Mouse (Mus musculus) 3134 (cell line): ENCODE results near the gene Pacsin2.
A peak's percentile ranks its signal among the peaks of the same experiment; 100 is the strongest.
"Not testable (repeated sequence)": the region's sequence is repeated elsewhere in the genome, so short reads cannot be mapped to it uniquely, and the experiment has no call there.

Experiments used
- DNase-seq: peaks from one replicate; pipeline ENCODE4 v3.0.0-alpha.2; 2011; ENCODE audit warnings: low spot score; ENCODE audit not compliant: insufficient read length; ENCODE audit errors: extremely low read depth

Pacsin2 gene

GRCm38 (mm10) chr15:83481236-83481780 is 16.9 kb upstream of the Pacsin2 start:
- DNase-seq, result peak; percentile 75

- no peak for DNase-seq
Observed at GRCm38 (mm10) chr15:83479818-83480217, 15.4 kb upstream of the Pacsin2 start.

- no peak for DNase-seq
Observed at GRCm38 (mm10) chr15:83478096-83478495, 13.7 kb upstream of the Pacsin2 start.

- no peak for DNase-seq
Observed at GRCm38 (mm10) chr15:83476593-83477273, 12.3 kb upstream of the Pacsin2 start.

- peak; percentile 76 for DNase-seq
Observed at GRCm38 (mm10) chr15:83474466-83474836, 10.0 kb upstream of the Pacsin2 start.

- peak; percentile 91 for DNase-seq
Observed at GRCm38 (mm10) chr15:83473832-83474465, 9.5 kb upstream of the Pacsin2 start.

GRCm38 (mm10) chr15:83473251-83473650 is 8.8 kb upstream of the Pacsin2 start:
- peak; percentile 53 for DNase-seq

- no peak for DNase-seq
Observed at GRCm38 (mm10) chr15:83471476-83471875, 7.1 kb upstream of the Pacsin2 start.

GRCm38 (mm10) chr15:83470443-83470842 is 6.0 kb upstream of the Pacsin2 start:
- no peak for DNase-seq

GRCm38 (mm10) chr15:83469279-83469821 is 4.9 kb upstream of the Pacsin2 start:
- DNase-seq, result peak; percentile 47

- peak; percentile 69 for DNase-seq
Observed at GRCm38 (mm10) chr15:83467232-83467966, 3.0 kb upstream of the Pacsin2 start.

- DNase-seq, result no peak
Observed at GRCm38 (mm10) chr15:83466331-83466730, 1.9 kb upstream of the Pacsin2 start.

GRCm38 (mm10) chr15:83464905-83465650 is 672 bp upstream of the Pacsin2 start:
- no peak for DNase-seq

- no peak for DNase-seq
Observed at GRCm38 (mm10) chr15:83463369-83464082, 880 bp downstream of the Pacsin2 start.

GRCm38 (mm10) chr15:83462349-83462748 is 2.1 kb downstream of the Pacsin2 start:
- not testable (repeated sequence) for DNase-seq

- DNase-seq, result no peak
Observed at GRCm38 (mm10) chr15:83460891-83461290, 3.5 kb downstream of the Pacsin2 start.

- no peak for DNase-seq
Observed at GRCm38 (mm10) chr15:83457541-83457940, 6.9 kb downstream of the Pacsin2 start.

GRCm38 (mm10) chr15:83455637-83456036 is 8.8 kb downstream of the Pacsin2 start:
- DNase-seq, result no peak

- DNase-seq, result no peak
Observed at GRCm38 (mm10) chr15:83455034-83455433, 9.4 kb downstream of the Pacsin2 start.

- no peak for DNase-seq
Observed at GRCm38 (mm10) chr15:83454419-83454818, 10.0 kb downstream of the Pacsin2 start.
